Mouse (Mus musculus): ENCODE measurements around the gene Ankar. TPM values are rescaled to one million over a fixed set of nuclear protein-coding genes. Genes with fewer than 3 reads are reported as not detected.

Gene Ankar
- total RNA-seq (2021): not detected
- not detected in 2 replicates for polyA plus RNA-seq (2012; rRNA removed)
- long read RNA-seq: 0 reads

GRCm38 (mm10) chr1:72700479-72700878 is at the start of gene Ankar:
Gene Ankar, minus strand, starts transcription at chr1:72700579.
- no peak for DNase-seq

GRCm38 (mm10) chr1:72746382-72746781 is 46.0 kb upstream of the Ankar start:
- no peak for DNase-seq

GRCm38 (mm10) chr1:72744816-72745506 is 44.6 kb upstream of the Ankar start:
- no peak for DNase-seq

DNA sequence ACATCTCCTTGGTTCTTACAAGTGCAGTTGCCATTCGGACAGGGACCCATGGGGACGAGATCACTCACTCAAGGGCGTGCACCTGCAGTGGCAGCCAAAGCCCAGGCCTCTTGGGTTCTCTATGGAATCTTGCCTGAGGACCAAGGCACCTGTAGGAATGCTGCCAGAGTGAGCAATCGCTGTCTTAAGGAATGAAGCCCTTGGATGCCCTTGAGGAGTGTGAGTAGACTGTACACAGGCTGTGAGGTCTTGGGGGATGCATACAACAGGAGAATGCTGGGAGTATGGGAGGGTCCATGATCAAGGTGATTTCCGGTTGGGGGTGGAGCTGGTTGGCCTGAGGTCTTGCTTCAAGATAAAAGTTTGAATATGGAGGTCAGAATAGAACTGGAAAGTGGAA is 41.0 kb upstream of the Ankar start:
- DNase-seq: no peak

DNA sequence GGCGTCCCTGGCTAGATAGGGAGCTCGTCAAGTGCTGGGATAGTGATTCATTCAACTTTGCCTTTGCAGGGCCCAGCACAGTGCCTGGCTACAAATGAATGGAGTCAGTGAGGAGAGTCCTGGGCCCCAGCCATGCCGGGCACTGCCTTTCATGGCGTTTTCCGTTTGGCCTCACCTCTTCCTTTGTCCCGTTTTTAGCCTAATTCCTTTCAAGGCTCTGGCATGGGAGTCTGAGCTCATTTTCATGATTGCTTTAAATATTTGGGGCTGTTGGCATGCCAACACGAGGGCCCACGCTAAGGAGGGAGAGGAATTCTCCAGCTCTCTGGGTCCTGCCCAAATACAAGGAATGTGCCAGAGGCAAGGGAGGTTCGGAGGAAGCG is 39.3 kb upstream of the Ankar start:
- no peak for DNase-seq

- DNase-seq: peak; percentile 69
Observed at GRCm38 (mm10) chr1:72738946-72739680, 38.7 kb upstream of the Ankar start.

DNA sequence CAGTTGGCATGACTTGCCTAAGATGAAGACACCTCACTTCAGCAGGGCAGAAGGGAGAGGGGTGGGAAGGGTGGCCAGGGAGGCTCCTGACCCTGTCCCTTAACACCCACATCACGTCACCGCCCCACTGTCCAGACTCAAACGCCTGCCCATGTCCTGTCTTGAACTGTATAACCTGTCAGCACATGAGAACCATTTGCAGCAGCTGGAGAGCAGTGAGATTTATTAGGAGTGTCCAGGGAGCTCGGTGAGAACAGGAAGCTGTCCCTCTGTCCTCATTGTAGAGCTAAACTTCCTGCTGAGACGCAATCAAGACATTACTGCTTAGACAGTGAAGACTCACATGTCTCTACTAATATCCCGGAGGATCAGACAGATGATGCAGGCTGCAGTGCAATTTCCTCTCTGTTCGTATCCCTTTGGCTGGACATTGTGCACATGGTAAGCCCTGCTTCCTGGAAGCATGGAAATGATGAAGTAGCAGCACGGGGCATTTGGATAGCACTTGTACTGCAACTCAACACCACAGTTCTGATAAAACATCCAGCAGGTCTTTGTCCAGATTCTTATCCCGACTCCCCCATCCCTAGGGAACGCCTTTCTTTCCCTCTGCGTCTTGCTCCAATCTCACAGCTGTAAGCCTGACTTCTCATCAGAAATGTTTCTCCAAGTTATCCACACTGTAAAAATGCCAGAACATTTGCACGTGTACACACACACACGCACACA is 36.2 kb upstream of the Ankar start:
- no peak for DNase-seq

GRCm38 (mm10) chr1:72733191-72733691 is 32.9 kb upstream of the Ankar start:
- DNase-seq: no peak

DNA sequence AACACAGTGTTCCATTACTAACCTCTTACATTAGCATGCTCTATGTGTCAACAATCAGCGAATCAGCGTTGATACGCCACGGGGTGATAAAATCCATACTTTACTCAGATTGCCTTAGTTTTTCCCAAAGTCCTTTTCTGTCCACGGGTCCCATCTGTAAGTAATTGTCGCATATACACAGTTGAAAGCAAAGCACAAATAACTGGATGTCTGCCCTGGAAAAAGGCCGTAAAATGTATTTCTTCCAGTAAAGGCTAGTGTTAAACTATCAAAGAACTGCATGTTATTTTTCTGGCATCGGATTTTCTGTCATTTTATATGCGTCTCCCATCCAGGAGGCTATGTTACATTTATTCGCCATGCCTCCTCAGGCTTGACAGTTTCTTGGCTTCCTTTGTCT is 29.7 kb upstream of the Ankar start:
- DNase-seq: no peak

- no peak for DNase-seq
Observed at GRCm38 (mm10) chr1:72728781-72729180, 28.4 kb upstream of the Ankar start.

DNA sequence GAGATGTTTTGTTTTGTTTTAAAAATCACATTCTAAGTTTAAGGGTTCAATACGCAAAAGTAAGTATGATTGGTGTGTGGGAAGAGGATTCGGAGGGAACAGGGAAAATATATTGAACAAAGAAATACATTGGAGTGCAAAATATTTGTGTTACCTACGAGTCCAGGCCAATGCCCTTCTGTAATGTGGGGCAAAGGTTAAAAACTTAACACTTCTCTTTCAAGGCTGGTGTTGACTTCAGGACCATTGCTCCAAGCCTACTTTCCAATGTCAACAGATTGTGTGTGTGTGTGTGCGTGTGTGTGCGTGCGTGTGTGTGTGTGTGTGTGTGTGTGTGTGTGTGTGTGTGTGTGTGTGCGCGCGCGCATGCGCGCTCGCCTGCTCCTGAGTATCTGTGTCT is 25.6 kb upstream of the Ankar start:
- no peak for DNase-seq

DNA sequence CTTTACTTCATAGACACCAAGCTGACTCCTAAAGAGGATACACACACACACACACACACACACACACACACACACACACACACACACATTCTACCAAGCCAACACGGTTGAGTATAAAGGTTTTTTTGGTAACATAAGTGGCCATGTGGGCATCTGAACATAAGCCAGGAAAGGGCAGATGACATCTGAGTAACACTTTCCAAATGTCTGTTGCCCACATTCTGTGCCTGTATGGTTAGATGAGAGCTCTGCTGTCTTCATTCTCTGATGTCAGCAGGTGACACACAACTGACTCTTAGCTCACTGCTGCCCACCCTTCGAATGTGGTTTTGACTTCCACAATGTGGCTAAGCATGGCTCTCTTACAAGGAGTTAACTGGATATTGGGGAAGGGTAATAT is 24.0 kb upstream of the Ankar start:
- DNase-seq: no peak

- no peak for DNase-seq
Observed at GRCm38 (mm10) chr1:72722646-72723045, 22.3 kb upstream of the Ankar start.

DNA sequence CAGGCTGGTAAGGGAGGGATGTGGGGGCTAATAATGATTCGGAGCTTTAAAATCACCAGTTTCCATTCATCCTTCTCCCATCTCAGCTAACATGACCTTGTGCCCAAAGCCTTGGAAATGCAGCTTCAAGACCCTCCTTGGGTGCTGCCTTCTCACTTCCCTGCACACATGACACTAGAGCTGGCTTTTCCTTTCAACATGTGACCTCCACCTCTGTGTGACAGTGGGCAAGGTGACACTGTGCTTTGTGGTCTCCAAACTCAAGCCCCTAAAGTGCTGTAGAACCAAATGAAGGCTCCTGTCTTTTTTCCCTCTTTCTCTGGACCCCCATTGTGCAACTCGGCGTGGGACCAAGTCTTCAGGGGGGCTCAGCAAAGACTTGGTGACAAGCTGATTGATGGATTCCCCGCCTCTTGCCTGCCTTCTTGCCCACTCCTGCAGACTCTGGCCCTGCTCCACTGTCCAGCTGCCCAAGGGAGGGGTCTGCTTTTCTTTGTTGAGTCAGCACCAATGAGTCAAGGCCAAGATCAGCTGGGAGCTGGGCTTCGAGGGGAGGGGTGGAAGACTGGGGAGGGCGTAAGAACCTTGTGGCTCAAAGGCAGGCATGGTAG is 19.8 kb upstream of the Ankar start:
- no peak for DNase-seq

DNA sequence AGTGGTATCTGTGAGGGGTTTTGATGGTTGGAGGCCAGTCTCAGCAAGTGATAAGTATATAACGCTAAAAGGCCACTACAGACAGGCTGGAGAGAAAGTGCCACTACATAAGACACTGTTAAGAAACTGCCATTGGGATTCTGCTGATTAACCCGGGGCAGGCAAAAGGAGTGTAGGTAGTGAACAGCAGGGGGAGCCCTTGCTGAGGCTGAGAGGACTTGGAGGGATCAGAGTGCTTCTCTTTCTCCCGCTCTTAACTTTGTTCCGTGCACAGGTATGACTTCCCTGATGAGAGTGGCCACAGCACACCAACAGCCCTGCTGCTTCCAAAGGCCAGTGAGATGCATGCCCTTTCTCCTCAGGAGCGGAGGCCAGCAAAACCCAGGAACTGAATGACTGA is 18.5 kb upstream of the Ankar start:
- DNase-seq: peak; percentile 71

DNA sequence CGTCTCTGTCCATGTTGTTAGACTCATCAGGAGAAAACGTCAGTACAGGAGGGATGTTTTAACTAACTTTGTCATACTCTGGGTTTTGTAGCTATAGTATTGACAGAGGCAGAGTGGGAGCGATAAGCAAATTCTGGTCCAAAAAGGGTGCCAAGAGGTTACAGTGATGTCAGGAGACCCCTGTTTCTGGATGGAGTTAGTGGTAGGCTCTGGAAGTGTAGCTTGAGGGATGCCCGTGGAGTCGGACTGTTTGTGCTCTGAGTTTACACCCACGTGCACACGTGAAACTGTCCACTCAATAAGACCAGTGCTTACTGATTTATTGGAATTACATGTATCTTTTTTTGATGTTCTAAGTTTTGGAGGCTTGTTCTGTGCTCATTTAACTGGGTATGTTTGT is 17.2 kb upstream of the Ankar start:
- DNase-seq: no peak

- peak; percentile 54 for DNase-seq
Observed at GRCm38 (mm10) chr1:72716926-72717325, 16.5 kb upstream of the Ankar start.

DNA sequence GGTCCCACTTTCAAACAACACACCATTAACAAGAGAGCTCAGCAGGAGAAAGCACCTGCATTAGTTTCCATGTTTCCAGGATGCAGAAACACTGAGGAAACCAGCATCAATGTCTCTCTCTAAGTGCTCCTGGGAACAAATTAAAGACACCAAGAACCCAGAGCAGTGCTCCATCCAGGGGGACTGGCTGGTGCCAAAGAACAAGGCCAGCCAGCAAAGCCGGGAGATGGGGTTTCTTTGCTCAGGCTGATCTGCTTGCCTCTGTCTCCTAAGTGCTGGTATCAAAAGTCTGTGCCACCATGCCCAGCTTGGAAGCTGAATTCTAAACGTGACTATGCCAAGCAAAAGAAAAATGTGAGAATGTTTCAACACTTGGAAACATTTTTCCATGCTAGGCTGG is 16.0 kb upstream of the Ankar start:
- DNase-seq: no peak

DNA sequence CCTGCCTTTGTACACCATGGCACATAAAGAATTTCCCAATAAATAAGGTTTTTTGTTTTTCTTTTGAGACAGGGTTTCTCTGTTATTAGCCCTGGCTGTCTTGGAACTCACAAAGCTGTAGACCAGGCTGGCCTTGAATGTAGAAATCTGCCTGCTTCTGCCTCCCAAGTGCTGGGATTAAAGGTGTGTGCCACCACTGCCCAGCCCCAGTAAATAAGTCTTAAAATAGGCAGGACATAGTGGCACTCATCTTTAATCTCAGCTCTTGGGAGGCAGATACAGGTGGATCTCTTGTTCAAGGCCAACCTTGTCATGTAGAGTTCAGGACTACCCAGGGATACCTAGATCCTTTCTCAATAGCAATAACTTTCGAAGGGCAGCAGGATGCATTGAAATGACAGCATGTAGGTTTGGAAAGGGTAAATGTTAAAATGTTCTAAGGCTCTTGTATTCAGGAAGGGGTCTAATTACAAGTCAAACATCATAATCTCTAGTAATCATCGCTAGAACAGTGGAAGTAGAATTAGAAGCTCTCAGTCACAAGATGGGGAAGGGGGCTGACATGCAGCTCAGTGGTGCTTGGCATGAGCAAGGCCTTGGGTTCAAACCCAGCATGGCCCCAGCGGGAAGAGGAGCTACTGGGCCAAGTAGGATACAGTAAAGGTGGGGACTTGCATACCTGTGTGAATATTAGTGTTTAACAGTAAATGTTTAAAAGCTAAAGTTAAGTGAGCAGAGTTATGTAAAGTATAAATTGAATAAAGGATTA is 15.4 kb upstream of the Ankar start:
- no peak for DNase-seq

GRCm38 (mm10) chr1:72715065-72715464 is 14.7 kb upstream of the Ankar start:
- DNase-seq: no peak

DNA sequence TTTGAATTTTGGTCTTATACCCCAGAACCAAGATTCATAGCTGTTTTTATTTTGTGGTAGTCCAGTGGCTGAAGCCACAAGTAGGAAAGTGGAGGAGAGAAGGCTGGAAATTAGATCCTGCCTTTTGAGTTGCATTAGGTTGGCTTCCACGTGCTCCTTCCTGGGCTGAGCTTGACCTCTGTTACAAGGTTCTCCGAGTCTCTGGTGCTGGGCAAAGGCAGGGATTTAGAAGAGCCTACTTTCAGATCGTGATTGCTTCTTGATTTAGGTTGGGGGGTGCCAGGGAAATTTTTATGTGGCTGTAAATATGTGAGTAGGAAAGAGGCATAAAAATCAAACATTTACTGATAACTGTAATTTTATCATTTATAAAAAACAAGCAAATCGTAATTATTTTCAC is 14.2 kb upstream of the Ankar start:
- no peak for DNase-seq

DNA sequence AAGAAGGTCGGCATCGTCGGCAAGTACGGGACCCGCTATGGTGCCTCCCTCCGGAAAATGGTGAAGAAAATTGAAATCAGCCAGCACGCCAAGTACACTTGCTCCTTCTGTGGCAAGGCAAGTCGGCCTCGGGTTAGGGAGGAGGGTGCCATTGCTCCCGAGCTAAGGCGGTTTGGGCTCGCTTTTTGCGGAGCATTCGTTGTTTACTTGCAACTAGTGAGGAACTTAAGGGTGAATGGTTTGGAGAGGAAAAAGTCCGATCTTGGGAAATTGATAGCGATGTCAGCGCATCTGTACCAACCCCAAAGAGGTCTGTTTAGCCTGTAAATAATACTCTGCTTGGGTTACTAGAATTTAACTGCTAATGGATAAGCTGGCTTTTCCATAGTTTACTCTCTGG is 11.3 kb upstream of the Ankar start:
- no peak for DNase-seq

All from adrenal gland, adult 2 months (tissue).